Mouse (Mus musculus) kidney, postnatal 0 days (tissue): ENCODE data around the gene Adamtsl5. TPM values are rescaled to one million over a fixed set of nuclear protein-coding genes. Genes with fewer than 3 reads are reported as not detected.

Experiments used
- ATAC-seq: fragments of 200-750 bp; cut with Nextera tagmentation; replicated peaks from 2 replicates; pipeline ENCODE4 v1.8.0; 2017; ENCODE audit warnings: low read depth, moderate number of reproducible peaks, moderate TSS enrichment, moderate library complexity; ENCODE audit not compliant: low FRiP score
- DNase-seq: peaks from one replicate; pipeline ENCODE4 v3.0.0-alpha.2; 2016; ENCODE audit warnings: low spot score
- H3K27ac ChIP-seq: fragments of 300-500 bp; sonication (generic); 2 replicates; pipeline ENCODE4 v1.5.1; 2014; ENCODE audit warnings: mild to moderate bottlenecking
- H3K27me3 ChIP-seq: fragments of 300-500 bp; sonication (generic); 2 replicates; pipeline ENCODE4 v1.6.1; 2014; ENCODE audit warnings: low read length, mixed read lengths; ENCODE audit not compliant: insufficient read depth
- H3K36me3 ChIP-seq: fragments of 300-500 bp; sonication (generic); 2 replicates; pipeline ENCODE4 v1.6.1; 2014; ENCODE audit warnings: low read length, mixed read lengths; ENCODE audit not compliant: insufficient read depth
- H3K4me1 ChIP-seq: fragments of 300-500 bp; sonication (generic); replicated peaks from 2 replicates; pipeline ENCODE4 v1.6.1; 2014; ENCODE audit warnings: antibody characterized with exemption, low read length, mixed read lengths; ENCODE audit not compliant: insufficient read depth
- H3K4me2 ChIP-seq: fragments of 300-500 bp; sonication (generic); 2 replicates; pipeline ENCODE4 v1.6.1; 2014; ENCODE audit warnings: mild to moderate bottlenecking, low read length, moderate library complexity, mixed read lengths
- H3K4me3 ChIP-seq: fragments of 300-500 bp; sonication (generic); replicated peaks from 2 replicates; pipeline ENCODE4 v1.5.1; 2014; ENCODE audit warnings: low read depth, low read length
- H3K9ac ChIP-seq: fragments of 300-500 bp; sonication (generic); 2 replicates; pipeline ENCODE4 v1.6.1; 2014; ENCODE audit warnings: low read depth, low read length
- H3K9me3 ChIP-seq: fragments of 300-500 bp; sonication (generic); replicated peaks from 2 replicates; pipeline ENCODE4 v1.6.1; 2016; ENCODE audit warnings: low read length, inconsistent platforms, mixed read lengths
- CTCF ChIP-seq: IDR thresholded peaks from 2 replicates; pipeline ENCODE4 v1.5.1; 2016; ENCODE audit warnings: antibody characterized with exemption, low read depth, mild to moderate bottlenecking, moderate library complexity
- WGBS: fragments of 180-500 bp; shearing (Covaris S2); extraction: QIAGEN DNeasy Blood & Tissue Kit; methylation state at CpG from one replicate; pipeline ENCODE4 v1.1.7; 2014; 5-methylcytosine and 5-hydroxymethylcytosine counted together
- polyA plus RNA-seq: library from polyadenylated mRNA; unstranded; fragments of >200 nt; fragmentation: Nextera tagmentation; extraction: Ambion mirVana; gene quantifications from 2 replicates; pipeline ENCODE4 v1.2.1, GENCODE M21; 2015

The Adamtsl5 gene
- polyA plus RNA-seq, 1 experiment from 2014 or later: 3.0 TPM

- ATAC-seq: peak; percentile 8
- H3K27me3 ChIP-seq: peaks cover 34% of the 10 kb centered on the region
- H3K4me2 ChIP-seq: peak overlapping the region; percentile 49
- DNase-seq: no peak
- H3K4me1 ChIP-seq: peaks cover 21% of the 10 kb centered on the region
- 6% methylated on average over 26 of the region's 26 CpGs for WGBS
- no peaks in the 10 kb centered on the region for H3K9me3 ChIP-seq
- H3K9ac ChIP-seq: no peak overlapping the region
- H3K27ac ChIP-seq: no peak overlapping the region
- H3K36me3 ChIP-seq: no peaks in the 10 kb centered on the region
- peak overlapping the region; percentile 21; the same call in 1 of the 2 replicates for H3K4me3 ChIP-seq
- no peak for TF ChIP-seq CTCF
Observed at GRCm38 (mm10) chr10:80342305-80342748, 5.9 kb downstream of the Adamtsl5 start.

- H3K4me3 ChIP-seq: peak overlapping the region; percentile 21; the same call in 1 of the 2 replicates
- H3K9me3 ChIP-seq: no peaks in the 10 kb centered on the region
- TF ChIP-seq CTCF: no peak
- DNase-seq (no peak), ATAC-seq (no peak)
- 3% methylated on average over 47 of the region's 47 CpGs for WGBS
- H3K4me2 ChIP-seq: peak overlapping the region; percentile 49
- H3K27ac ChIP-seq: no peak overlapping the region
- no peaks in the 10 kb centered on the region for H3K36me3 ChIP-seq
- no peak overlapping the region for H3K9ac ChIP-seq
- H3K27me3 ChIP-seq: peaks cover 32% of the 10 kb centered on the region
- H3K4me1 ChIP-seq: peaks cover 21% of the 10 kb centered on the region
Observed at GRCm38 (mm10) chr10:80341491-80342304, 6.5 kb downstream of the Adamtsl5 start.

GRCm38 (mm10) chr10:80341026-80341425, 7.2 kb downstream of the Adamtsl5 start:
- H3K4me3 ChIP-seq: no peak overlapping the region
- H3K4me2 ChIP-seq: no peak overlapping the region
- H3K4me1 ChIP-seq: peaks cover 21% of the 10 kb centered on the region
- H3K9ac ChIP-seq: no peak overlapping the region
- no peak overlapping the region for H3K27ac ChIP-seq
- peaks cover 32% of the 10 kb centered on the region for H3K27me3 ChIP-seq
- ATAC-seq (no peak), DNase-seq (no peak)
- TF ChIP-seq CTCF: no peak
- no peaks in the 10 kb centered on the region for H3K9me3 ChIP-seq
- WGBS: 22% methylated on average over 21 of the region's 21 CpGs
- H3K36me3 ChIP-seq: 0 out of 2 replicates have a peak, but pooled peaks cover under 1% of the 10 kb centered on the region

- WGBS: 21% methylated on average over 19 of the region's 19 CpGs
- ATAC-seq (no peak), DNase-seq (peak; percentile 86)
- peaks cover 32% of the 10 kb centered on the region for H3K27me3 ChIP-seq
- H3K9me3 ChIP-seq: no peaks in the 10 kb centered on the region
- H3K4me3 ChIP-seq: no peak overlapping the region
- H3K4me2 ChIP-seq: no peak overlapping the region
- H3K9ac ChIP-seq: no peak overlapping the region
- peaks cover 19% of the 10 kb centered on the region for H3K4me1 ChIP-seq
- TF ChIP-seq CTCF: peak; percentile 86
- H3K36me3 ChIP-seq: 0 out of 2 replicates have a peak, but pooled peaks cover 2% of the 10 kb centered on the region
- no peak overlapping the region for H3K27ac ChIP-seq
Observed at GRCm38 (mm10) chr10:80339941-80340750, 8.1 kb downstream of the Adamtsl5 start.

- Histone ChIP-seq H3K9me3 (no peaks in the 10 kb centered on the region), H3K36me3 (0 out of 2 replicates have a peak, but pooled peaks cover 2% of the 10 kb centered on the region), H3K9ac (no peak overlapping the region), H3K4me3 (no peak overlapping the region), H3K27ac (no peak overlapping the region), H3K4me2 (no peak overlapping the region), H3K27me3 (peaks cover 16% of the 10 kb centered on the region), H3K4me1 (0 out of 2 replicates have a peak, but pooled peaks cover under 1% of the 10 kb centered on the region)
- ATAC-seq (no peak), DNase-seq (no peak)
- 89% methylated on average over 12 of the region's 12 CpGs for WGBS
- no peak for TF ChIP-seq CTCF
Observed at GRCm38 (mm10) chr10:80336263-80336662, 11.9 kb downstream of the Adamtsl5 start.

GRCm38 (mm10) chr10:80332525-80332989, 15.7 kb downstream of the Adamtsl5 start:
- no peaks in the 10 kb centered on the region for H3K9me3 ChIP-seq
- no peak for DNase-seq
- no peak for TF ChIP-seq CTCF
- H3K9ac ChIP-seq: no peak overlapping the region
- WGBS: 88% methylated on average over 5 of the region's 5 CpGs
- ATAC-seq: no peak
- H3K36me3 ChIP-seq: 0 out of 2 replicates have a peak, but pooled peaks cover 2% of the 10 kb centered on the region
- no peak overlapping the region for H3K4me3 ChIP-seq
- no peak overlapping the region for H3K4me2 ChIP-seq
- H3K4me1 ChIP-seq: peaks cover 12% of the 10 kb centered on the region
- H3K27ac ChIP-seq: no peak overlapping the region
- no peaks in the 10 kb centered on the region for H3K27me3 ChIP-seq
